Mouse (Mus musculus): ENCODE results near the gene Pgbd1. TPM values are rescaled to one million over a fixed set of nuclear protein-coding genes. Genes with fewer than 3 reads are reported as not detected.
"Not testable (repeated sequence)": the region's sequence is repeated elsewhere in the genome, so short reads cannot be mapped to it uniquely, and the experiment has no call there.

Pgbd1 gene
- 5.1 TPM in 2 replicates for polyA plus RNA-seq (2016; fragmentation: Nextera tagmentation; extraction: Ambion mirVana)

GRCm38 (mm10) chr13:21440503-21441206 lies at the start of gene Pgbd1:
Gene Pgbd1 (minus strand): TSS chr13:21441058.
- Histone ChIP-seq H3K4me1 (peaks cover 20% of the 10 kb centered on the region), H3K27me3 (ENCODE audit: low read depth, poor library complexity, severe bottlenecking) (no peaks in the 10 kb centered on the region), H3K27ac (replicated peaks) (peak within 1 kb of the TSS; percentile 85), H3K9me3 (replicated peaks) (no peaks in the 10 kb centered on the region; the same call in 1 of the 2 replicates), H3K4me3 (peak within 1 kb of the TSS; percentile 65), H3K36me3 (peaks cover 33% of the 10 kb centered on the region)
- 1% methylated on average over 32 of the region's 32 CpGs for WGBS
- DNase-seq (ENCODE audit: low spot score) = peak; percentile 83

GRCm38 (mm10) chr13:21486881-21487280 lies 46.0 kb upstream of the Pgbd1 start:
- no peaks in the 10 kb centered on the region for H3K4me1 ChIP-seq
- peaks cover 27% of the 10 kb centered on the region for H3K36me3 ChIP-seq
- no peaks in the 10 kb centered on the region for H3K27me3 ChIP-seq (ENCODE audit: low read depth, poor library complexity, severe bottlenecking)
- WGBS = 95% methylated on average over 1 of the region's 1 CpGs
- no peak overlapping the region for H3K27ac ChIP-seq (replicated peaks)
- no peak overlapping the region for H3K4me3 ChIP-seq
- H3K9me3 ChIP-seq (replicated peaks) = no peaks in the 10 kb centered on the region
- DNase-seq (ENCODE audit: low spot score) = no peak

- not testable (repeated sequence) for H3K27me3 ChIP-seq (ENCODE audit: low read depth, poor library complexity, severe bottlenecking); H3K36me3 ChIP-seq; H3K9me3 ChIP-seq (replicated peaks)
- Histone ChIP-seq H3K4me1 (peaks cover 15% of the 10 kb centered on the region), H3K27ac (replicated peaks) (peak within 1 kb of the TSS; percentile 83), H3K4me3 (peak within 1 kb of the TSS; percentile 68)
- WGBS = 5% methylated on average over 31 of the region's 31 CpGs
- DNase-seq (ENCODE audit: low spot score) = peak; percentile 72
Measured at GRCm38 (mm10) chr13:21478759-21479670, 38.2 kb upstream of the Pgbd1 start, which contains the start of the genes Zkscan4 and Gm10065. Gene Zkscan4 (plus strand): TSS chr13:21478907. Gene Gm10065 (minus strand): TSS chr13:21479441.

GRCm38 (mm10) chr13:21472427-21472826 lies 31.6 kb upstream of the Pgbd1 start:
- peaks cover 20% of the 10 kb centered on the region for H3K4me1 ChIP-seq
- H3K27ac ChIP-seq (replicated peaks) = no peak overlapping the region; the same call in 1 of the 2 replicates
- WGBS = 22% methylated on average over 4 of the region's 4 CpGs
- no peak overlapping the region for H3K4me3 ChIP-seq
- no peaks in the 10 kb centered on the region for H3K9me3 ChIP-seq (replicated peaks)
- no peak for DNase-seq (ENCODE audit: low spot score)
- H3K27me3 ChIP-seq (ENCODE audit: low read depth, poor library complexity, severe bottlenecking) = peaks cover 35% of the 10 kb centered on the region
- no peaks in the 10 kb centered on the region for H3K36me3 ChIP-seq

- Histone ChIP-seq H3K9me3 (replicated peaks) (no peaks in the 10 kb centered on the region), H3K27me3 (ENCODE audit: low read depth, poor library complexity, severe bottlenecking) (peaks cover 56% of the 10 kb centered on the region), H3K4me1 (peaks cover 20% of the 10 kb centered on the region), H3K27ac (replicated peaks) (no peak overlapping the region), H3K4me3 (0 out of 2 replicates have a peak overlapping the region, but pooled peaks have one; percentile 67), H3K36me3 (no peaks in the 10 kb centered on the region)
- 17% methylated on average over 9 of the region's 9 CpGs for WGBS
- DNase-seq (ENCODE audit: low spot score) = no peak
Measured at GRCm38 (mm10) chr13:21469097-21469496, 28.2 kb upstream of the Pgbd1 start.

- H3K4me1 ChIP-seq = peaks cover 20% of the 10 kb centered on the region
- H3K27ac ChIP-seq (replicated peaks) = peak within 1 kb of the TSS; percentile 82
- H3K27me3 ChIP-seq (ENCODE audit: low read depth, poor library complexity, severe bottlenecking) = peaks cover 56% of the 10 kb centered on the region
- WGBS = under 1% methylated on average over 54 of the region's 54 CpGs
- peak within 1 kb of the TSS; percentile 67 for H3K4me3 ChIP-seq
- H3K36me3 ChIP-seq = no peaks in the 10 kb centered on the region
- DNase-seq (ENCODE audit: low spot score) = peak; percentile 88
- H3K9me3 ChIP-seq (replicated peaks) = no peaks in the 10 kb centered on the region
Measured at GRCm38 (mm10) chr13:21468061-21469019, 27.5 kb upstream of the Pgbd1 start, which contains the start of gene Nkapl. Gene Nkapl (minus strand): TSS chr13:21468509.

- no peak overlapping the region for H3K4me3 ChIP-seq
- H3K27ac ChIP-seq (replicated peaks) = no peak overlapping the region
- H3K9me3 ChIP-seq (replicated peaks) = peaks cover 3% of the 10 kb centered on the region; the same call in 1 of the 2 replicates
- whole genome bisulfite sequencing = 88% methylated on average over 10 of the region's 10 CpGs
- peaks cover 55% of the 10 kb centered on the region for H3K27me3 ChIP-seq (ENCODE audit: low read depth, poor library complexity, severe bottlenecking)
- no peaks in the 10 kb centered on the region for H3K36me3 ChIP-seq
- no peak for DNase-seq (ENCODE audit: low spot score)
- peaks cover 12% of the 10 kb centered on the region for H3K4me1 ChIP-seq
Measured at GRCm38 (mm10) chr13:21467336-21467735, 26.5 kb upstream of the Pgbd1 start.

- not testable (repeated sequence) for H3K9me3 ChIP-seq (replicated peaks); H3K27ac ChIP-seq (replicated peaks); H3K4me1 ChIP-seq; DNase-seq (ENCODE audit: low spot score); H3K4me3 ChIP-seq; H3K36me3 ChIP-seq
- peaks cover 51% of the 10 kb centered on the region for H3K27me3 ChIP-seq (ENCODE audit: low read depth, poor library complexity, severe bottlenecking)
- WGBS = 56% methylated on average over 9 of the region's 9 CpGs
Measured at GRCm38 (mm10) chr13:21462516-21462915, 21.7 kb upstream of the Pgbd1 start.

- DNase-seq (ENCODE audit: low spot score) = no peak
- Histone ChIP-seq H3K27ac (replicated peaks) (no peak overlapping the region), H3K9me3 (replicated peaks) (no peaks in the 10 kb centered on the region), H3K4me3 (no peak overlapping the region), H3K27me3 (ENCODE audit: low read depth, poor library complexity, severe bottlenecking) (peaks cover 60% of the 10 kb centered on the region), H3K36me3 (peaks cover 5% of the 10 kb centered on the region; the same call in 1 of the 2 replicates), H3K4me1 (peaks cover 14% of the 10 kb centered on the region)
- 8% methylated on average over 4 of the region's 4 CpGs for WGBS
Measured at GRCm38 (mm10) chr13:21456347-21456746, 15.5 kb upstream of the Pgbd1 start.

- WGBS = 83% methylated on average over 3 of the region's 3 CpGs
- peak overlapping the region; percentile 84; the same call in 1 of the 2 replicates for H3K4me3 ChIP-seq
Measured at GRCm38 (mm10) chr13:21454133-21454532, 13.3 kb upstream of the Pgbd1 start.

GRCm38 (mm10) chr13:21453449-21453848 lies 12.6 kb upstream of the Pgbd1 start, which contains the start of gene Zscan26:
Gene Zscan26 (minus strand): TSS chr13:21453730.
- Histone ChIP-seq H3K4me1 (peaks cover 14% of the 10 kb centered on the region), H3K9me3 (replicated peaks) (no peaks in the 10 kb centered on the region), H3K36me3 (peaks cover 19% of the 10 kb centered on the region), H3K27ac (replicated peaks) (peak within 1 kb of the TSS; percentile 91), H3K4me3 (peak within 1 kb of the TSS; percentile 84), H3K27me3 (ENCODE audit: low read depth, poor library complexity, severe bottlenecking) (peaks cover 58% of the 10 kb centered on the region)
- under 1% methylated on average over 23 of the region's 23 CpGs for WGBS
- DNase-seq (ENCODE audit: low spot score) = peak; percentile 88

More at GRCm38 (mm10) chr13:21454133-21454532, 13.3 kb upstream of the Pgbd1 start:
- Histone ChIP-seq H3K9me3 (replicated peaks) (no peaks in the 10 kb centered on the region), H3K4me1 (peaks cover 14% of the 10 kb centered on the region), H3K27me3 (ENCODE audit: low read depth, poor library complexity, severe bottlenecking) (peaks cover 62% of the 10 kb centered on the region), H3K36me3 (peaks cover 12% of the 10 kb centered on the region), H3K27ac (replicated peaks) (no peak overlapping the region)
- no peak for DNase-seq (ENCODE audit: low spot score)
